Mouse (Mus musculus) bone marrow macrophage, adult 2 months (primary cell): ENCODE measurements around the gene Brwd1.

Experiments
- CTCF ChIP-seq: IDR thresholded peaks from 2 replicates; pipeline ENCODE4 v1.5.1; 2012; ENCODE audit warnings: low read depth, mild to moderate bottlenecking, low read length, moderate library complexity
- POLR2A ChIP-seq: IDR thresholded peaks from 2 replicates; pipeline ENCODE4 v1.6.1; 2012; ENCODE audit warnings: mild to moderate bottlenecking, low read depth, low read length, borderline replicate concordance

DNA sequence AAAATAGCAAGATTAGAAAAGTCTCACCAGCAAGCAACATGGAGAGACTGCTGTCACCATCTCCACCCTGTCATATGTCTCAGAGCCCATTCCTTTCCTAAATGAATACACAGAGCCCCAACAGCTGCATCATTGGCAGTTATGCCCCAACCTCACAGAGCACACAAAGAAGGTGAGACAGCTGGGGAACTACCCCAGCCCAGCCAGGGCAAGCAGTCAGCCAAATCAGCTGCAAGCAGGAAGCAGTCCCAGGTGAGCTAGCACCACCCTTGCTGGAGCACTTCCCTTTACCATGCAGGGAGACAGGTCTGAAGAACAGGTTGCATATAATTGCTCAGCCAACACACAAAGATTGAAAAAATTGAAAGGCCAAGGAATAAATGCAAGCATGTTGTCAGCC is 3.3 kb upstream of the Brwd1 start:
- TF ChIP-seq CTCF (no peak), POLR2A (no peak)
